Mouse (Mus musculus): ENCODE data around the gene Vwce. TPM values are rescaled to one million over a fixed set of nuclear protein-coding genes. Genes with fewer than 3 reads are reported as not detected.

Gene Vwce
- polyA plus RNA-seq, 1 experiment from 2014 or later = 2.8 TPM

DNA sequence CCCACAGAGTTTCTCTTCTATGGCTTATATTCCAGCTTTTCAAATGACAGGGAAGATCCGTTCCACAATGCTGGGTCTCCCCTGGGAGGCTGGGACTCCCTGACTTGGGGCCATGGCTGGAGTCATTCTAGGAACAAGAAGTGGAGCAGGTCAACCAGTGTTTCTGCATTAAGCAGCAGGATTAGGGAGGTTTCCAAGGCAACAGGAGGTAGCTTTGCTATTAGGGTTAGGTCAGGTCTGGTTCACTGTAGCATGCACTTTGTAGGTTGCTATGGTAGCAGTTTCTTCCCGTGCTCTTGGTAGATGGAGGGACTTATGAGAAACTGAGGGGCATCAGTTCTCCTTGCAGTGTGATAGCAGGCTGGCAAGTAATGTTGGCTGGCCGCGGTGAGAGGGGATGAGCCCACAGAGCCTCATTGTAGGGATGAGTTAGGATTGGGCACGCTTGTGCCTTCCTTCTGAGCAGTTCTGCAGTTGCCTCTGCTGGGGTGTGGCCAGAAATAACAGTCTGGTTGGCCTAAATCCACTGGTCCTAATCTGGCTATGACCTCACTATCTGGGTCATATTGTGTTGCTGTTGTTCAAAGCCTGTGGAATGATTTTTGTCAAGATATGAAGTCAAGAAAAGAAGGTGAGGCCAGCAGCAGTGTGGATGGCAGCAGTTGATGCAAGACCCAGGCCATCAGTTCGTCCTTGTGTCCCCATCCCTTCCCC, 67.2 kb downstream of the Vwce start:
- Histone ChIP-seq H3K4me1 (peaks cover 35% of the 10 kb centered on the region), H3K9me3 (replicated peaks) (no peaks in the 10 kb centered on the region), H3K36me3 (0 out of 2 replicates have a peak, but pooled peaks cover 2% of the 10 kb centered on the region), H3K27me3 (ENCODE audit: low read depth, poor library complexity, severe bottlenecking) (no peaks in the 10 kb centered on the region), H3K27ac (no peak overlapping the region), H3K4me3 (no peak overlapping the region)
- WGBS = 72% methylated on average over 6 of the region's 6 CpGs
- no peak for DNase-seq (ENCODE audit: low spot score)

DNA sequence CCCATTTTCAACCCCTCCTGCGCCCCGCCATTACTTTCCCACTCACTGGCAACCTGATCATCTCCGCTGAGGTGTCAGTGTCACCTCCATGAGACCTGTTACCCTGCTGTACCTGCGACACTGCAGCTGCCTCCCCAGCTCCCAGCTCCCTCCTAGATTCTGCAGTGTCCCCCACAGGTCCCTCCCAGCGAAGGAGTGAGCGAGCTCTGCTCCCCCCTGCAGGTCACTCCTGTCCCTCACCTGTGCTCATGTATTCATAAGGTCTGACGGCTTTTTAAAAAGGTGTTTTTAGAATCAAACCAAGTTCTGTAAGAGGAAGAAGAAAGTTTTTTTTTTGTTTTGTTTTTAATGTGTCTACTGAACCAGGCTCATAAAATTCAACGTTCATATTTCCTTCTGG, 68.1 kb downstream of the Vwce start:
- Histone ChIP-seq H3K27me3 (ENCODE audit: low read depth, poor library complexity, severe bottlenecking) (no peaks in the 10 kb centered on the region), H3K36me3 (peaks cover 12% of the 10 kb centered on the region), H3K9me3 (replicated peaks) (no peaks in the 10 kb centered on the region), H3K27ac (no peak overlapping the region), H3K4me3 (no peak overlapping the region), H3K4me1 (peaks cover 32% of the 10 kb centered on the region)
- DNase-seq (ENCODE audit: low spot score) = no peak
- 60% methylated on average over 8 of the region's 8 CpGs for WGBS

DNA sequence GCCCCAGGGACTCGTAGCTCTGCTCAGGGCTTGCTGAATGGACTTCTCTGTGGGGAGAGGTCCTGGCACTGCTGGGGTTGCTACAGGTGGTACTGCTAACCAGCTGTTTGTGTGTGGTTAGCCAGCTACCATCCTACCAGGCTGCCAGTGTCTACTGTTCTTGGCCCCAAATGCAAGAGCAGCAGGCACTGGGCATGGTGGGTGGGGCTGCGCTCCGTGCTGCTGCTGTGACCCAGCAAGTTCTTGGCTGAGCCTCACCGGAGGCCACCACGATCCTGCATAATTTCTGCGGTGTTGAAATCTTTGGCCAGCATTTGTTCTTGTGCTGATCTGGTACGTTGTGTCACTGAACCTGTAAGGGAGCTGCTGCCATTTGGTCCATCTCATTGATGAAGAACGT, 69.5 kb downstream of the Vwce start:
- H3K9me3 ChIP-seq (replicated peaks) = no peaks in the 10 kb centered on the region
- H3K27me3 ChIP-seq (ENCODE audit: low read depth, poor library complexity, severe bottlenecking) = no peaks in the 10 kb centered on the region
- no peak for DNase-seq (ENCODE audit: low spot score)
- H3K27ac ChIP-seq = no peak overlapping the region
- H3K4me1 ChIP-seq = peaks cover 22% of the 10 kb centered on the region
- peaks cover 24% of the 10 kb centered on the region for H3K36me3 ChIP-seq
- H3K4me3 ChIP-seq = no peak overlapping the region
- WGBS = 92% methylated on average over 8 of the region's 8 CpGs

DNA sequence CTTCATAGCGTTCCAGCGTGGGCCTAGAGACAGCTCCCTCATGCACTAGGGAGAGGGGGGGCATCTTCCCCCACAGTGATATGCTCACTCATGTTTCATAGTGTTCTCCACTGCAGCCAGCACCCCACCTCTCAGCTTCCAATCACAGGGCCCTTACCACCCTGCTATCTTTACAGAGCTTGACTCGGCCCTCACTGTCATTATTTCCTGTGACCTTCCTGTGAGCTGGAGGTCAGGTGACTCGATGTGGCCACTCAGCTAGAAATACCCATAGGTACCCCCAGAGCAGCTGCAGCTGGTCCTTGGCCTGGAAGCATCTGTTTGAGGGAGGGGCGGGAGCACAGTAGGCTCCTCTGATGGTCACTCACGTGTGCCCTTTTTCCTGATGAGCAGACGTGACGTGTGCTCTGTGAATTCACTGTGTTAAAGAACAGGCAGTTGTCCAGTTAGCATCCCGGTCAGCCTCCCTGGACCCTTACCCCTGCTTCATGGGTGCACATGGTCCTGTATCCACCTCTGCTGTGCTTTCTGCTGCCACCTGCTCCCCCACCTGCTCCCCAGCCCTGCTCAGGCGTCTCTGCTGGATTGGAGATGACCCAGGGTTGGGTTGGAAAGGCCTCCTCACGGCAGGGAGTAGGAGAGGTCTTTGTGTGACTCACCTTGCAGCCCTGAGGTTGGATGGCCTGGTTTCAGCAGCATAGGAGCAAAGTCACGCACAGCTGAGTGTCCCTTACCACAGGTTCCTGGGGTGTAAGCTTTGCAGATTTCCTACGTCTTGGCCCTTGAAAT, 73.3 kb downstream of the Vwce start:
- Histone ChIP-seq H3K27me3 (ENCODE audit: low read depth, poor library complexity, severe bottlenecking) (no peaks in the 10 kb centered on the region), H3K36me3 (peaks cover 59% of the 10 kb centered on the region), H3K9me3 (replicated peaks) (no peaks in the 10 kb centered on the region), H3K27ac (no peak overlapping the region), H3K4me3 (no peak overlapping the region), H3K4me1 (peaks cover 9% of the 10 kb centered on the region)
- WGBS = 86% methylated on average over 13 of the region's 13 CpGs
- no peak for DNase-seq (ENCODE audit: low spot score)

DNA sequence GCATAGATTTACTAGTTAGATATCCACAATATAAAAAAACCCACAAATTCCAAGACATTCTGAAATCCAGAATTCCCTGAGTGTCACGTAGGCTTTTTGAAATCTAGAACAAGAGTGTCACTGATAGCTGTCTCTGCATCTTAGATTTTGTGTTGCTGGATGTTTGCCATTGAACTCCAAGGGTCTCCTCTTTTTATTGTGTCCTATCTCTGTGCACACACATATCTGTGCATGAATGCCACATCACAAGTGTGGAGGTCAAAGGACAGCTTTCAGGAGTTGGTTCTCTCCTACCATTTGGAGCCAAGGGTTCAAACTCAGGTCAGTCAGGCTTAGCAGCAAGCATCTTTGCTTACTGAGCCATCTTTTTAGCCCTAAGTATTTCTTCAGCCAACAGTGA, 73.9 kb downstream of the Vwce start:
- Histone ChIP-seq H3K9me3 (replicated peaks) (no peaks in the 10 kb centered on the region), H3K27ac (no peak overlapping the region), H3K4me1 (peaks cover 9% of the 10 kb centered on the region), H3K4me3 (no peak overlapping the region), H3K27me3 (ENCODE audit: low read depth, poor library complexity, severe bottlenecking) (no peaks in the 10 kb centered on the region), H3K36me3 (peaks cover 65% of the 10 kb centered on the region)
- 98% methylated on average over 1 of the region's 1 CpGs for WGBS
- no peak for DNase-seq (ENCODE audit: low spot score)

DNA sequence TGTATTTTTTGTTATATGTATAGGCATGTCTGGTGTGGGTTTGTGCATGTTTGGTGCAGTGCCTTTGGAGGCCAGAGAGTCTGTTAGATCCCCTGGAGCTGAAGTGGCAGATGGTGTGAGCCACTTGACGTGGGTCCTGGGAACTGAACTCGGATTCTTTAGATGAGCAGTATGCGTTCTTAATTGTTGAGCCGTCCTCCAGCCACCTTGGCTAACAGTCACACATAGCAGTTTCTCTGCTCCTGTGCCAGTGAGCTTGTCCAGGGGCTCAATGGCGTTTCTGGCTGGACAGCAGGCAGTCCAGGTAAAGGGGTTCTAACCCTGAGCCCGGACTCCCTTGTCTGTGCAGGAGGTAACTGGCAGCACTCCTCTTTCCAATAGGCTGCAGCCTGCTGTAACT, 74.9 kb downstream of the Vwce start:
- Histone ChIP-seq H3K4me1 (peaks cover 9% of the 10 kb centered on the region), H3K4me3 (no peak overlapping the region), H3K36me3 (peaks cover 76% of the 10 kb centered on the region), H3K27me3 (ENCODE audit: low read depth, poor library complexity, severe bottlenecking) (no peaks in the 10 kb centered on the region), H3K27ac (peak overlapping the region; percentile 67), H3K9me3 (replicated peaks) (no peaks in the 10 kb centered on the region)
- no peak for DNase-seq (ENCODE audit: low spot score)
- 77% methylated on average over 6 of the region's 6 CpGs for WGBS

DNA sequence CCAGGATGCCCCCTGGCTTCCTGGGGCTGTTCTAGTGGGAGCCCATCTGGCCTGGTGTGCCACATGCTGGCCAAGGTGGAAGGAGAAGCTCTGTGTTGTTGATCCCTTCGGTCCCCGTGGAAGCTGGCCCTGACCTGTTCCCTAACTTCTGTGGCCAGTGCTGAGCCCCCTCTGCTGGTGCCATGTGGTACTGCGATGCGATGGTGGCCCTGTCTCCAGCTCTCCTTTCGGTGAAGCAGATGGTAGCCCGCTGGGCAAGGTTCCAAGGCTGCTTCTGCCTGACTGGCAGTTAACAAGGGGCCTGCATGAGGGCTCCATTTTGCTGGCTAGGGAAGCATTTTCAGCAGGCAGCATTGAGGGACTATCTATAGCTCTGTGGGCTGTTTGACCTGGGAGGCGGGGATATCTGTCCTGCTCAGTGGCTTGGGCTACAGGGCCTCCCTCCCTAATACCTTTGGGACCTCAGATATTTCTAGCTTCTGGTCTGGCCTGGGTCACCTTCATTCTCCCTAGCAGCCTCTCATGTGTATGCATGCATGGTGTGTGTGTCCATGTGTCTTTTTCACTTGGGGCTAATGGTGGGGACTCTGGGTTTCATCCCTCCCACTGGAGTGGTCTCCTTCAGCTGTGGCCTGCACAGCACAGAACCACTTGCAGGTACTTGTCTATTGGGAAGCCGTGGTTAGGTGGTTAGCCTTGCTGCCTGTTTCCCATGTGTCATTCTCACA, 75.5 kb downstream of the Vwce start:
- Histone ChIP-seq H3K27me3 (ENCODE audit: low read depth, poor library complexity, severe bottlenecking) (no peaks in the 10 kb centered on the region), H3K9me3 (replicated peaks) (no peaks in the 10 kb centered on the region), H3K27ac (peak overlapping the region; percentile 67), H3K4me1 (peaks cover 11% of the 10 kb centered on the region), H3K36me3 (peaks cover 79% of the 10 kb centered on the region), H3K4me3 (no peak overlapping the region)
- 28% methylated on average over 8 of the region's 8 CpGs for WGBS
- peak; percentile 93 for DNase-seq (ENCODE audit: low spot score)

DNA sequence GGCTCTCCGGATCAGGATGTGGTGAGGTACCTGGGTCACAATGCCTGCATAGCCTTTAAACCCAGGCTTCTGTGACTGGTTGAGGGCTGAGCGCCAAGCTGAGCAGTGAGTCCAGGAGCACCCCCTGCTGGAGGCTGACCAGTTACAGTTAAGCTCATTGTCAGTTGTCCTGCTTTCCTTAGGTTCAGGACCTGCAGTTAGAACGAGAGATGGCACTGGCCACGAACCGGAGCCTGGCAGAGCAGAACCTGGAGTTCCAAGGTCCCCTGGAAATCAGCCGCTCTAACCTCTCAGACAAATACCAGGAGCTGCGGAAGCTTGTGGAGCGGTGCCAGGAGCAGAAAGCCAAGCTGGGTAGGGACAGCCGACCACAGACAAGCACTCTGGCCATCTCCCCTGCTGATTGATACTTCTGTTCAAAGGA, 76.1 kb downstream of the Vwce start:
- WGBS = 87% methylated on average over 9 of the region's 9 CpGs
- Histone ChIP-seq H3K27me3 (ENCODE audit: low read depth, poor library complexity, severe bottlenecking) (no peaks in the 10 kb centered on the region), H3K27ac (no peak overlapping the region), H3K9me3 (replicated peaks) (no peaks in the 10 kb centered on the region), H3K36me3 (peaks cover 79% of the 10 kb centered on the region), H3K4me1 (peaks cover 12% of the 10 kb centered on the region), H3K4me3 (no peak overlapping the region)
- DNase-seq (ENCODE audit: low spot score) = no peak

DNA sequence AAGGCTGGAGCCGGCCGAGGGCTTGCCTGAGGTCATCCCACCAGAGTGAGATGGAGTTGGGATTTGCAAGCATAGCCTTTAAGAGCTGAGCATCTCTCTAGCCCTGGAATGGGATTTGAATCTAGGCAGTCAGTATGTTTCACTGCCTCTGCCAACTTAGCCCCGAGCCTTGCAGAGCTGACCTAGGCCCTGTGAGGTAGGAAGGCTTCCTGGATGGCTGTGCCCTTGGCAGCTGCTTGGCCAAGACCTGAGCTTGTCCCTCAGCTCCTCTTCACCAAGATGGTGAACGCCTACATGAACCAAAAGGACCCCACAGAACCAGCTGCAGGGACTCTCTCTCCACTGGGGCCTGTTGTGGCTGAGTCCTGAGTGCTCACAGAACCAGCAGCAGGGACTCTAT, 76.7 kb downstream of the Vwce start:
- 91% methylated on average over 4 of the region's 4 CpGs for WGBS
- H3K4me1 ChIP-seq = peaks cover 12% of the 10 kb centered on the region
- no peak overlapping the region for H3K4me3 ChIP-seq
- H3K9me3 ChIP-seq (replicated peaks) = no peaks in the 10 kb centered on the region
- no peak overlapping the region for H3K27ac ChIP-seq
- DNase-seq (ENCODE audit: low spot score) = no peak
- peaks cover 79% of the 10 kb centered on the region for H3K36me3 ChIP-seq
- H3K27me3 ChIP-seq (ENCODE audit: low read depth, poor library complexity, severe bottlenecking) = no peaks in the 10 kb centered on the region

DNA sequence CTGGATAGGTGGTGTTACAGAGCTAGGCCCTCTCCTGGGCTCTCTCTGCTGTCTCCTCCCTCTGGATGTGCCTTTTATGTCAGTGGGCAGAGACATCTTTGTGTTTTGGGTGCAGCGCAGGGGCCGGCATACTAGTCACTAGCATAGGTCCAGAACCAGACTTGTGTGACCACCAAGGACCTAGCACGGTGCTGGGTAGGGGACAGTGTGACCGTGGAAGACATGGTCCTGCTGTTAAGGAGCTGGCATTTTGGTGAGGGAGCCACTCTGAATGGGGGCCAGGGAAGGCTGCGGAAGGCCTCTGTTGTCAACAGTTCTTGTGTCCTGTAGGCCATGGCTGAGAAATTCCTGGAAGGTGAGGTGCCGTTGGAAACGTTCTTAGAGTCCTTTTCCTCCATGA, 78.2 kb downstream of the Vwce start:
- H3K36me3 ChIP-seq = peaks cover 67% of the 10 kb centered on the region
- peaks cover 12% of the 10 kb centered on the region for H3K4me1 ChIP-seq
- WGBS = 93% methylated on average over 7 of the region's 7 CpGs
- no peak overlapping the region for H3K4me3 ChIP-seq
- H3K27ac ChIP-seq = no peak overlapping the region
- no peaks in the 10 kb centered on the region for H3K27me3 ChIP-seq (ENCODE audit: low read depth, poor library complexity, severe bottlenecking)
- no peak for DNase-seq (ENCODE audit: low spot score)
- no peaks in the 10 kb centered on the region for H3K9me3 ChIP-seq (replicated peaks)

DNA sequence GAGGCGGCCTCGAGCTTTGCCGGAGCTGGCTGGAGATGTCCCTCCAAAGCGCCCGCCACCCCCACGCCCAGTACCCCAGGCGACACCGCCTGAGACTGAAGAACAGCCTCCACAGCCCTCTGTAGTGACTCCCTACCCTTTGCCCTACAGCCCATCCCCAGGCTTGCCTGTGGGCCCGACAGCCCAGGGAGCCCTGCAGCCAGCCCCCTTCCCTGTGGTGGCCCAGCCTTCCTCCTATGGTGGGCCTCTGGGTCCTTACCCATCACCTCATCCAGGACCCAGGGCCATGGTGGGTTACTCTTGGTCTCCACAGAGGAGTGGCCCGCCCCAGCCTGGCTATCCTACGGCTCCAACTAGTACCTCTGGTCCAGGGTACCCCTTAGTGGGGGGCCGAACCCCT, 78.6 kb downstream of the Vwce start:
- Histone ChIP-seq H3K27ac (no peak overlapping the region), H3K4me3 (no peak overlapping the region), H3K36me3 (peaks cover 63% of the 10 kb centered on the region), H3K4me1 (peaks cover 12% of the 10 kb centered on the region), H3K27me3 (ENCODE audit: low read depth, poor library complexity, severe bottlenecking) (no peaks in the 10 kb centered on the region), H3K9me3 (replicated peaks) (no peaks in the 10 kb centered on the region)
- WGBS = 96% methylated on average over 12 of the region's 12 CpGs
- DNase-seq (ENCODE audit: low spot score) = no peak

DNA sequence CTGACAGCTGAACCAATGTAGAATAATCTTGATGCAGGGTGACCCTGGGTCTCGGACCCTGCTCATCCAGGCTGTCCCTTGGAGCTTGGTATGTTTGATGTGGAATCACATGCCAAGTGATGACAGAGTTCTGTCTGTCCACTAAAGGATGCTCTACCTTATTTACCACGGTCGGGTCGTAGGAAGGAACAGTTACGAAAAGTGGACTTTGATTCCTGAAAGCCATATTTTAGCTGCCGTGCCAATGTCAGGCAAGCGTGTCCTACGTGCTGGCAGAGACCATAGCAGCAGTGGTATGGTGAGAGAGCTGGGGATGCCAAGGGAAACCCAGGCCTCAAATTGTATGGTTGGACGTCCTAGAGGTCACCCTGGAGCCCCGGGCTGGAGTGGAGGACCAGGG, 79.5 kb downstream of the Vwce start:
- Histone ChIP-seq H3K4me1 (peaks cover 12% of the 10 kb centered on the region), H3K4me3 (no peak overlapping the region), H3K9me3 (replicated peaks) (no peaks in the 10 kb centered on the region), H3K27ac (no peak overlapping the region), H3K27me3 (ENCODE audit: low read depth, poor library complexity, severe bottlenecking) (no peaks in the 10 kb centered on the region), H3K36me3 (peaks cover 55% of the 10 kb centered on the region)
- 94% methylated on average over 10 of the region's 10 CpGs for WGBS
- DNase-seq (ENCODE audit: low spot score) = no peak

DNA sequence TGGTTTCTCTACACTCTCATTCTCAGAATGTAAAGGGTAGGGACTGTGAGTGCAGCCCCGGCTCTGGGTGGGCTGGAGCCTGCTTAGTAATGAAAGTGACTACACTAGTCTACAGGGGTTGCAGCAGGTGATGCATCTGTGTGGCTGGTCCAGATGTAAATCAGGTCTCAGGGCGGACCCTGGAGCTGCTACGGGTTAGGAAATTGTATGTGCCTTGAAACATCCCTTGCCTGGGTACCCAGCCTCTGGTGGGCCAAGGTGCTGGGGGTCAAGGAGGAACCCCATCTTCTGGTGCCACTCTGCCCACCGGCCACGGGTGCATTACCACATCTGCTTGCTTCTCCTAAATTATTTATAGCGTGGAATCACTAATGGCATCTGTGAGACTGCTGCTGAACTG, 80.2 kb downstream of the Vwce start:
- H3K36me3 ChIP-seq = peaks cover 49% of the 10 kb centered on the region
- no peak overlapping the region for H3K4me3 ChIP-seq
- no peaks in the 10 kb centered on the region for H3K9me3 ChIP-seq (replicated peaks)
- peak overlapping the region; percentile 22; the same call in 1 of the 2 replicates for H3K27ac ChIP-seq
- no peaks in the 10 kb centered on the region for H3K27me3 ChIP-seq (ENCODE audit: low read depth, poor library complexity, severe bottlenecking)
- DNase-seq (ENCODE audit: low spot score) = no peak
- peaks cover 10% of the 10 kb centered on the region for H3K4me1 ChIP-seq
- WGBS = 83% methylated on average over 6 of the region's 6 CpGs
